Mouse (Mus musculus) bone marrow macrophage, adult 2 months (primary cell): ENCODE results near the gene Necap1.

Source experiments
- CTCF ChIP-seq: IDR thresholded peaks from 2 replicates; pipeline ENCODE4 v1.5.1; 2012; ENCODE audit warnings: low read depth, mild to moderate bottlenecking, low read length, moderate library complexity
- POLR2A ChIP-seq: IDR thresholded peaks from 2 replicates; pipeline ENCODE4 v1.6.1; 2012; ENCODE audit warnings: mild to moderate bottlenecking, low read depth, low read length, borderline replicate concordance

DNA sequence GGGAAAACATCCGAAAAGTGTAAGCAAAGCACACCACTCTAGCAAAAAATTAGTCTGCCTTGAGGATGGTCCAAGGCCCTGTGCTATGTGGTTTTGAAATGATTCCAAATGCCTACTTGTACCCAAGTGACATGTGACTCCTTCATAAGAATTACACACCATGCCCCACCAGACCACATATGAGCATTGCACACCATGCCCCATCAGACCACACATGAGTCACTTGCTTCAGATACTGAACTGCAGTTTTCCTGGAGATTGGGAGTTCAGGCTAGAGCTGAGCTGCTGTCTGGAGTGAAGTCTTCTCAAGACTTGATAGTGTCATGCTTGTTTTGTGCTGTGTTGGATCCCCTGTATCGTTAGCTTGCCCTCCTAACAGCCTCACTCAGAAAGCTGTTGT is 15.3 kb downstream of the Necap1 start:
- TF ChIP-seq CTCF, result no peak
- TF ChIP-seq POLR2A, result no peak
